Mouse (Mus musculus): ENCODE results near the gene Poc1a.

The Poc1a gene

GRCm38 (mm10) chr9:106301446-106302080 lies 20.7 kb downstream of the Poc1a start:
- DNase-seq (ENCODE audit: low read depth), result no peak

- DNase-seq (ENCODE audit: low read depth), result no peak
Measured at GRCm38 (mm10) chr9:106302446-106303150, 21.7 kb downstream of the Poc1a start.

- no peak for DNase-seq (ENCODE audit: low read depth)
Measured at GRCm38 (mm10) chr9:106303460-106303960, 22.6 kb downstream of the Poc1a start.

- no peak for DNase-seq (ENCODE audit: low read depth)
Measured at GRCm38 (mm10) chr9:106305228-106305627, 24.4 kb downstream of the Poc1a start.

- no peak for DNase-seq (ENCODE audit: low read depth)
Measured at GRCm38 (mm10) chr9:106306662-106307351, 25.9 kb downstream of the Poc1a start.

- no peak for DNase-seq (ENCODE audit: low read depth)
Measured at GRCm38 (mm10) chr9:106308151-106308550, 27.3 kb downstream of the Poc1a start.

- no peak for DNase-seq (ENCODE audit: low read depth)
Measured at GRCm38 (mm10) chr9:106308555-106308954, 27.7 kb downstream of the Poc1a start.

GRCm38 (mm10) chr9:106308983-106309382 lies 28.1 kb downstream of the Poc1a start:
- no peak for DNase-seq (ENCODE audit: low read depth)

GRCm38 (mm10) chr9:106309859-106310258 lies 29.0 kb downstream of the Poc1a start:
- DNase-seq (ENCODE audit: low read depth), result no peak

- no peak for DNase-seq (ENCODE audit: low read depth)
Measured at GRCm38 (mm10) chr9:106311625-106312191, 30.8 kb downstream of the Poc1a start.

- no peak for DNase-seq (ENCODE audit: low read depth)
Measured at GRCm38 (mm10) chr9:106312950-106313360, 32.1 kb downstream of the Poc1a start.

GRCm38 (mm10) chr9:106314196-106314595 lies 33.3 kb downstream of the Poc1a start:
- DNase-seq (ENCODE audit: low read depth), result no peak

GRCm38 (mm10) chr9:106318074-106318473 lies 37.2 kb downstream of the Poc1a start:
- DNase-seq (ENCODE audit: low read depth), result no peak

- DNase-seq (ENCODE audit: low read depth), result no peak
Measured at GRCm38 (mm10) chr9:106319095-106319494, 38.2 kb downstream of the Poc1a start.

- DNase-seq (ENCODE audit: low read depth), result no peak
Measured at GRCm38 (mm10) chr9:106322497-106322896, 41.6 kb downstream of the Poc1a start.

GRCm38 (mm10) chr9:106326241-106326640 lies 45.4 kb downstream of the Poc1a start:
- DNase-seq (ENCODE audit: low read depth), result no peak

GRCm38 (mm10) chr9:106327125-106327809 lies 46.4 kb downstream of the Poc1a start:
- no peak for DNase-seq (ENCODE audit: low read depth)

- DNase-seq (ENCODE audit: low read depth), result no peak
Measured at GRCm38 (mm10) chr9:106328068-106328610, 47.3 kb downstream of the Poc1a start.

GRCm38 (mm10) chr9:106328772-106329511 lies 48.1 kb downstream of the Poc1a start:
- DNase-seq (ENCODE audit: low read depth), result no peak

- no peak for DNase-seq (ENCODE audit: low read depth)
Measured at GRCm38 (mm10) chr9:106332746-106333145, 51.9 kb downstream of the Poc1a start.

- no peak for DNase-seq (ENCODE audit: low read depth)
Measured at GRCm38 (mm10) chr9:106337620-106338019, 56.8 kb downstream of the Poc1a start.

All from fibroblast of lung, adult 2 months (primary cell).